Mouse (Mus musculus): Measurements from ENCODE around the gene Zfp536.

The Zfp536 gene

GRCm38 (mm10) chr7:37602871-37603524 lies 170.4 kb downstream of the Zfp536 start:
- DNase-seq = no peak

DNA sequence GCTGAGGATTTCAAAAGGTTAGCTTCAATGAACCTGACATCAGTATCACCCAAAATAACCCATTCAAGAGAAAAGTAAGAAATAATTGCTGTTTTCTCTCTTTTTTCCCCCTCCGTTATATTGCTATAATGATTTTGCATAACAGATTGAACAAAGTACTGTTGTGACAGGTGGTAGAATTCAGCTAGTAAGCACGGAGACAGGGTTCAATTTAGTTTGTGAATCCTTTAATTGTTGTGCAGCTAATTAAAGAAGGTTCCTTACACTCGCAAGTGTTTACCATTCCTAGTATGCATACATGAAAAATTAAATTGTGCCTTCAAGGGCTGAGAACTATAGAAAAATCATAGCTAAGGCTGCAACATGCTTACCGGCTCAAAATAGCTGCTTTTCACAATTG lies 173.1 kb downstream of the Zfp536 start:
- DNase-seq = no peak

DNA sequence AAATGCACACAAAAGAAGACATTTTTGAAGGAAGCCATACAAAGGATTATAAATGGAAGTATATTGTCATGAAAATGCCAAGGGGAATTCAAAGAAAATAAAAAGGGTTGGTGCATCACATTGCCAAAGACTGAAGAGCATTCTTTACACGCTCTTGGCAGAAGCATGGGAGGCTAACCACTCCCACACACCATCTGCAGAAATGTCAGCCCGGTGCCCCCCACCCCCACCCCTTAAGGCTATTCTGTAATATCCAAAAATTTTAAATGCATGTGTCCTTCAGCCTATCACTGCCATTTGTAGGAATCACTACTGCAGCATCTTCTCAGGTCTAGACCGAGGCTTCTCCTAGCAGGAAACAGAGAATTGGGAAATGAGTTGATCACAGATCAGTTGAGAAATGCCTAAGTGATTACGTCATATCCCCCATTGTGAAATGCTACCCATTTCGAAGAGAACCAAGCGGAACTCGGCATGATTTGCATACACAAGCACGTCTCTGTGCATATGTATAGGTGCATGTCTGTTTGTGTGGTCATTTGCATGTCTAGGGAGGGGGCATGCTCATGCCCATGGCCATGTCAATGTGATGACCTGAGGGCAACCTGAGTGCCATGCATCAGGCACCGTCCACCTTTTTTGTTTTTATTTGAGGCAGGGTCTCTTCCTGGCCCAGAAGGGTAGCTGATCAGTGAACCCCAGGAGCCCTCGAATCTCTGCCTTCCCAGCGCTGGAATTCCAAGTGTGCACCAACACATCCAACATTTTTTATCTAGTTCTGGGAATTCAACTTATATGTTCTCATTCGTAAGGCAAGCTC lies 179.0 kb downstream of the Zfp536 start:
- no peak for DNase-seq

- DNase-seq = no peak
These were observed 179.9 kb downstream of the Zfp536 start for GRCm38 (mm10) chr7:37593566-37593965.

- DNase-seq = no peak
These were observed 186.7 kb downstream of the Zfp536 start for GRCm38 (mm10) chr7:37586694-37587093.

GRCm38 (mm10) chr7:37581262-37581661 lies 192.2 kb downstream of the Zfp536 start:
- DNase-seq = no peak

GRCm38 (mm10) chr7:37580554-37580953 lies 192.9 kb downstream of the Zfp536 start:
- DNase-seq = no peak

- DNase-seq = no peak
These were observed 201.4 kb downstream of the Zfp536 start for GRCm38 (mm10) chr7:37572021-37572420.

DNA sequence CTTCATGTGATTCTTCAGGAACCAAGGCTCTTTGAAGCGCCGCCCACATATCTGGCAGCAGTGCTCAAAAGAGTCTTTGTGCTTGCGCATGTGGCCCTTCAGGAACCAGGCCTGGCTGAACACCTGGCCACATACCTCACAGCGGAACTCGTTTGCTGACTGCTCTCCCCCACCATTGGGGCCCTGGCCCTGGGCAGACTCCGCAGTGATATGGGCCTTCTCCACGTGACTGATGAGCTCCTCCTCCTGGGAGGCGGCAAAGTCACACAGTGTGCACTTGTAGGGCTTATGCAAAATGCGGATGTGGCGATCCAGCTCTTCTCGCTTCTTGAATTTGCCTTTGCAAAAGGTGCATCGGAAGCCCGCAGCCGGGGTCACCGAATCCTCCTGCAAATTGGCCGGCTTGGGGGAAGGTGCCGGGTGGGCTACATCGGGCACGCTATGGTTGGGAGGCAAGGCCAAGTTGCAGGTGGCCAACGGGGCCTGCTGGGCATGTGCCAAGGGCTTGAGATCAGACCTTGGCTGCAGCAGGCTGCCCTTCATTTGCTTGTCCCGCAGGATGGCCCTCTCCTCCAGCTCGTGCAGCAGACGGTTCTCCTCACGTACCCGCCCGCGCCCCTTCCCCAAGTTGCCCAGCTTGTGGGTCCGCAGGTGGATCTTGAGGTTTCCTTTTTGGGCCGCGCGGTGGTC lies 204.5 kb downstream of the Zfp536 start:
- no peak for DNase-seq

DNA sequence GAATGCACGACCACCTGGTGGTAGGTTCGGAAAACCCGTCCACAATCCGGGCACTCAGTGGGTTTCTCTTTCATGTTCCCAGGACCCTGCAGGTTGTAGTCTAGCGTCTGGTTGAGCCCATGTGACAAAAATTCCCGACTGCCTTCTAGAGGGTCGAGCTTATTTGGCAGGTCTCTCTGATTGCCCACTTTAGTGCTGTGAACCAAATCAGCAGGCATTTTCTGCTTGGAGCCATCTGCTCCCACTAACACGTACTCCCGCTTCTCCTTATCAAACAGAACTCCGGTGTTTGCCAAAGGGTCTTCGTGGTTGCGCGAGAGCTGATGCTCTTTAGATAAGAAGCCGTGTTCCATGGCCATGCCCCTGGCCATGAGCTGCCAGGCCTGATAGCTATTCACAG lies 205.4 kb downstream of the Zfp536 start:
- no peak for DNase-seq

GRCm38 (mm10) chr7:37566019-37566418 lies 207.4 kb downstream of the Zfp536 start:
- no peak for DNase-seq

GRCm38 (mm10) chr7:37565371-37565770 lies 208.1 kb downstream of the Zfp536 start:
- DNase-seq = no peak

- DNase-seq = no peak
These were observed 208.8 kb downstream of the Zfp536 start for GRCm38 (mm10) chr7:37564644-37565043.

GRCm38 (mm10) chr7:37563831-37564400 lies 209.5 kb downstream of the Zfp536 start:
- no peak for DNase-seq

DNA sequence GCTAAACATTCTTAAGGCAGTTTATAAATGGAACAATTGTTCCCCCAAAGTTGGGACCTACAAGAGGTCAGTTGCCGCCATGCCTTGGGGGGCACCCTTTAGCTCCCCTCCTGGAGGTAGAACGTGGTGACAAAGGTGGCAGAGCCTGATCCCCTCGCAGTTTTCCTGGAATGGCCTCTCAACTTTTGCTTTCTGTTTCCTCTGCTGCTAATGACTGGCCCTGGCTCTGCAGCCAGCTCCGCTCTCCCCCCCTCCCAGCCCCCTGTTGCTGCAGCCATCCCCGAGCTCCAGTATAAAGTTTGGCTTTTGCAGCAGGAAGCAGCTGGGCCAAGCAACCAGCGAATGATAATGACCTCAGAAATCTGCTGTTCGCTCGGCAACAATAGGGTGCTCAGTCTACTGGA lies 210.3 kb downstream of the Zfp536 start:
- DNase-seq = peak; percentile 55

DNA sequence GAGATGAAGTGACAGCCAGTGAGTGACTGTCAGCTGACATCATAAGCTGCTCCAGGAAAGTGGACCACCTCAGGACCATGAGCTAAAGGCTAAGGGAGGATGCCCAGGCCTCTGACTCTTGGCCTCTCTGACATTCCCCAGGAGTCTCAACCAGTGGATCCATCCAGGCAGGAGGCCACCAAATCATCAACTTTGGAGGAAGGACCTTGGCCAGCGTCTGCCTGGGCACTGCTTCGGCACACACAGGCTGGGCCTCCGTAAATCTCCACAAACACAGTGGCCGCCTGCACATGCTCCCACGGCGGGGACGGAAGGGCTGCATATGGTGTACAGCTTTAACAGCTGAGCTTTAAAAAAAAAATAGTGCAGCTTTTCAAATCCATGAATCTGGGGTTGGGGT lies 210.9 kb downstream of the Zfp536 start:
- DNase-seq = no peak

GRCm38 (mm10) chr7:37560581-37560980 lies 212.9 kb downstream of the Zfp536 start:
- no peak for DNase-seq

GRCm38 (mm10) chr7:37559851-37560250 lies 213.6 kb downstream of the Zfp536 start:
- DNase-seq = no peak

DNA sequence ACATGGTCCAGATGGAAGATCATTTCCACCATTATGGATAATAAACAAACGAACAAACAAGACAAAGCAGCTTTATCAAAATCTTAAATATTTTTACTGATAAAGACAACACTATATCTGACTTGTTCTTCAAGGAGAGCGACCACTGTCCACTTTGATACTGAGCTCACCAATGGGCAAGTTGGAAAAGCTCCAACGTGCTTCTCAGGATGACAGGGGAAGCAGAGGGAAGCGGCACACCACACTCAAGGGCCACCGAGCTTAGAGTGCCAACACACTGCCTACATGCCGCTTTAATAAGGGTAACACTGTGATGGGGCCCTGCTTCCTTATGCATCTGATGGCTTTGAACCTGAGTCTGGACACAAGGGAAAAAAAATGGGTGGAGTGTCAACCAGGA lies 214.1 kb downstream of the Zfp536 start:
- DNase-seq = no peak

- no peak for DNase-seq
These were observed 216.6 kb downstream of the Zfp536 start for GRCm38 (mm10) chr7:37556811-37557210.

DNA sequence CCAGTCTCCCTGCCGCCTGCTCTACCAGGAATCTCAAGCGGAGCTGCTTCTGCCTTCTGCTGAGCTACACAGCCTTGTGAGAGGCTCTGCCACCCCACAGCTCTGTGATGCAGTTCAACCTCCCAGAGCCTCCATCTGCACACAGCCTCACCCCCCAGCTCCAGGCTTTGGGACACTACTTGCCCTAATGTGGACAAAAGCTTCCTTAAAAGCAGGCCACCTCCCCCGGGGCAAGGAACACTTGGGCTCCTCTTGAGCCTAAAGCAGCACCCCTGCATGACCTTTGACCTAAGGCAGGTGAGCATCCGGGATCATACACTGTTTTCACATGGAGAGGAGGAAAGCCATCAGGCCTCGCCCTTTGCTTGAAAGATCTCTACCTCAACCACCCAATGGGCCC lies 219.0 kb downstream of the Zfp536 start:
- DNase-seq = no peak

DNA sequence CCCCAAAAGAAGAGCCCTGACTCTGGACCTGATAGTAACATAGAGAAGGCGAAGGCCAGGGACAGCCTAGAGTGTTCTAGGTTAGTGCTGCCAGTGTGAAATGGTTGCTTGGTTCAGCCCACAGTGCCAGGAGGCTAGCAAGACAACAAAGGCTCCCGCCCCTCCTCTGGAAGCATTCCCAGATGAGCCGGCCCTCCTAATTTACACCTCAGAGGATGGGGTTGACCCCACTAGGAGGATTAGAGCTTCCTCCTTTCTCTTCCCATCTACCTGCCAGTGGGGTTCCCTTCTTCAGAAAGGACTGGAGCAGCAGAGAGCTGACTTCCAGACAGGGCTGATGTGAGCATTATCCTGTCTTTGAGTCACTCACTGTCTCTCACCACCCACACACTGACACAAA lies 219.8 kb downstream of the Zfp536 start:
- no peak for DNase-seq

DNA sequence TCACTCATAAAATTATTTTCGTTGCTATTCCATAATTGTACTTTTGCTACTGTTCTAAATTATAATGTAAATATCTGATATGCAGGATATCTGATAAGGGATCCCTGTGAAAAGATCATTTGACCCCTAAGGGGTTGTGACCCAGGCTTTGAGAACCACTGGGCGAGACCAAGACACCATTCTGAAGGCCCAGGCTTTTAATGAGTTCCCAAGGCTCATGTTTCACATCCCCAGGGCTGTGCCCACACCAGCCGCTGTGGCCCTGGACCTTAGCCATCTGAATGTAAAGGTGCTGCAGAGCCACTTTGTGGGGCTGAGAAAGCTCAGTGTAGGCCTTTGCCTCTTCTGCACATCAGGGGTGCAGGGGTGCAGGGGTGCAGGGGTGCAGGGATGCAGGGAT lies 221.1 kb downstream of the Zfp536 start:
- DNase-seq = no peak

GRCm38 (mm10) chr7:37548805-37549204 lies 224.6 kb downstream of the Zfp536 start:
- DNase-seq = no peak

All from kidney, postnatal 14 days (tissue).